Mouse (Mus musculus) liver, postnatal 0 days (tissue): Measurements from ENCODE around the gene B4galt1.

ENCODE experiments used
- CTCF ChIP-seq: sonication (generic); IDR thresholded peaks from 2 replicates; pipeline ENCODE4 v1.5.1; 2016; ENCODE audit warnings: antibody characterized with exemption, low read depth
- EP300 ChIP-seq: IDR thresholded peaks from 2 replicates; pipeline ENCODE4 v1.6.1; 2016; ENCODE audit warnings: antibody characterized with exemption, low read depth, mild to moderate bottlenecking

DNA sequence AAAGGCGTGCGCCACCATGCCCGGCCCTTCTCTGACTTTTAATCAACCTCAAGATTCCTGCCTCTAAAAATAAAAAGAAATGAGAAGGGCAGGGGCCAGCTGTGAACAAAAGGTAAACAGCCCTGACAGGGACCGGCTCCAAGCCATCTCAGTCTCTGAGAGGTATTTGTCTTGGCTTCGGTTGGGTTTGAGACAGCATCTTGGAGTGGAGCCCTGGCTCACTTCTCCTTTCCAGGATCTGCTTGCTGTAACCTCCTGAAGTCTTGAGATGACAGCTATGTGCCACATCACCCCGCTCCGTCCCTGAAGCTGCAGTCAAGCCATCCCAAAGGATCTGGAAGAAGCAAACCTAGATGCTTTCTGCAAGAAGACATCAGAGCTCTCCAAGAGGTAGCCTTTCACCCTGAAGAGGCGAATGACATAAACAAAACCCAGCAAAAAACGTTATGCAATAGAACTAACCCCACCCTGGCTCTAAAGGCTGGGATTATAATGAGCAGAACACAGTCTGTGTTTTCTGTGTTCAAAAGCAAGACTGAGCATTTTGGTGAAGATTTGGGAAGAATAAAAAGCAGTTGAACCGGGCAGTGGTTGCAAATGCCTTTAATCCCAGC, 69.1 kb downstream of the B4galt1 start:
- TF ChIP-seq CTCF = no peak
- TF ChIP-seq EP300 = no peak
